Mouse (Mus musculus) intestine, embryonic 15.5 days (tissue): ENCODE results near the gene Dgkh. TPM values are rescaled to one million over a fixed set of nuclear protein-coding genes. Genes with fewer than 3 reads are reported as not detected.
A peak's percentile ranks its signal among the peaks of the same experiment; 100 is the strongest.

Source experiments
- ATAC-seq: fragments of 200-750 bp; cut with Nextera tagmentation; 2 replicates; pipeline ENCODE4 v1.8.0; 2017; ENCODE audit warnings: moderate TSS enrichment, moderate library complexity
- H3K27ac ChIP-seq: fragments of 300-500 bp; sonication (generic); 2 replicates; pipeline ENCODE4 v1.5.1; 2015; ENCODE audit warnings: mild to moderate bottlenecking, inconsistent platforms
- H3K27me3 ChIP-seq: fragments of 300-500 bp; sonication (generic); replicated peaks from 2 replicates; pipeline ENCODE4 v1.6.1; 2015; ENCODE audit warnings: inconsistent platforms
- H3K36me3 ChIP-seq: fragments of 300-500 bp; sonication (generic); 2 replicates; pipeline ENCODE4 v1.6.1; 2015; ENCODE audit warnings: inconsistent platforms
- H3K4me1 ChIP-seq: fragments of 300-500 bp; sonication (generic); replicated peaks from 2 replicates; pipeline ENCODE4 v1.6.1; 2015; ENCODE audit warnings: inconsistent platforms
- H3K4me2 ChIP-seq: fragments of 300-500 bp; sonication (generic); replicated peaks from 2 replicates; pipeline ENCODE4 v1.6.1; 2015; ENCODE audit warnings: mild to moderate bottlenecking, inconsistent platforms
- H3K4me3 ChIP-seq: fragments of 300-500 bp; sonication (generic); replicated peaks from 2 replicates; pipeline ENCODE4 v1.5.1; 2015; ENCODE audit warnings: inconsistent platforms
- H3K9ac ChIP-seq: fragments of 300-500 bp; sonication (generic); 2 replicates; pipeline ENCODE4 v1.6.1; 2015; ENCODE audit warnings: inconsistent platforms
- H3K9me3 ChIP-seq: fragments of 300-500 bp; sonication (generic); 2 replicates; pipeline ENCODE4 v1.6.1; 2016; ENCODE audit warnings: inconsistent platforms
- WGBS: fragments of 180-500 bp; shearing (Covaris S2); methylation state at CpG from one replicate; pipeline ENCODE4 v1.1.7; 2015; 5-methylcytosine and 5-hydroxymethylcytosine counted together
- polyA plus RNA-seq: library from polyadenylated mRNA; unstranded; fragments of >200 nt; fragmentation: Nextera tagmentation; extraction: Ambion mirVana; gene quantifications from 2 replicates; pipeline ENCODE4 v1.2.1, GENCODE M21; 2015

Dgkh gene
- polyA plus RNA-seq, 1 experiment from 2014 or later = 1.2 TPM

DNA sequence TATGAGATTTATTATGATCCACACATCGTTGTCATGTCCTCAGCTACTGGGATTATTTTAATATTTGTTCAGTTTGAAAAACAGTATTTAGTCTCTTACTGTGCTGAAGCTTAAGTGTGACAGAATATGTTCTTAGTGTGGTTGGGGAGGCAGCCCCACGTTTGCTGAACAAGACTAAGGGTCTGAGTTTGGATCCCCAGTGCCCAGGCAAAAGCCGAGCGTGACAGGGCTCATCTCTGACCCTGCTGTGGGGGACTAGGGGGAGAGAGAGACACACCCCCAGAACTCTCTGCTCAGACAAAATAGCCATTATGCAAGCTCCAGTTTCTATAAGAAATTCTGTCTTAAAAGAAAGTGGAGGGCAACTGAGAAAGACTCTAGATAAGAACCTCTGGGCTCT is 42.2 kb downstream of the Dgkh start:
- H3K36me3 ChIP-seq = no peaks in the 10 kb centered on the region
- H3K27me3 ChIP-seq = no peaks in the 10 kb centered on the region
- ATAC-seq = no peak
- H3K4me1 ChIP-seq = no peaks in the 10 kb centered on the region
- H3K9ac ChIP-seq = no peak overlapping the region
- H3K4me3 ChIP-seq = no peak overlapping the region
- H3K4me2 ChIP-seq = no peak overlapping the region
- H3K27ac ChIP-seq = no peak overlapping the region
- H3K9me3 ChIP-seq = no peaks in the 10 kb centered on the region
- 75% methylated on average over 4 of the region's 4 CpGs for WGBS

DNA sequence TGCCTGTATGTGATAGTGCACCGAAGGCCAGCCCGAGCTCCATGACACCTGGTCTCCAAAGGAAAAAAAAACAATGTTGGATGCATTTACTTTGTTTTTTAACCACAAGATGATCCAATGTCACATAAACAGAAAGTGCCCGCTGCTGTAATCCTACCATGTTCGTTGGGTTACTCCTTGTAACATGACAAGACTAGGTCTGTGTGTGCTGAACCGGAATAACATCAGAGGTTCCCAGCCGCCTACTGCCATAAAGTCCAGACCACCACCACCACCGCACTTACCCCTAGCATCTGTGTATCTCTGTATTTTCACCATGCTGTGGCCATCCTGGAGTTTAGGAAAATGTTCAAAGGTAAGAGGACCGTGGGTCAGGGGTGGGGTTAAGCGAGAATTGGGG is 42.6 kb downstream of the Dgkh start:
- Histone ChIP-seq H3K9ac (no peak overlapping the region), H3K36me3 (no peaks in the 10 kb centered on the region), H3K27me3 (no peaks in the 10 kb centered on the region), H3K4me3 (no peak overlapping the region), H3K4me1 (no peaks in the 10 kb centered on the region), H3K27ac (no peak overlapping the region), H3K4me2 (no peak overlapping the region), H3K9me3 (no peaks in the 10 kb centered on the region)
- 88% methylated on average over 9 of the region's 9 CpGs for WGBS
- no peak for ATAC-seq

DNA sequence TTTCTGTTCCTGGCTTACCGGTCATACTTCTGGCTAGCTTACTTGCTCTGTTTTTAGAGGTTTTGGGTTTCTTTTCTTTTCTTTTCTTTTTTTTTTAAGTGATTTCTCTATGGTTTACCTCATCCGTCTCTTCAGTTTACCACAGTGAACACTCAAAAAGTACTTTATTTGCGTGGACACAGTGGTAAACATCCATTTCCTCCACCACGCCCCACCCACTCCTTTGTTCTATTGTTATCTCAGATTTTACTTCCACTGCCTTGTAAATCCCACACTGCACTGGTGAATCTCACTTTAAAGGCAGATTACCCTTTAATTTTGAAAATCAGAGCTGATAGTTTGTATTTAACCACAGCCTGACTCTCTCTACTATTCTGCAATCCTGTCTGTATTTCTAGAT is 44.9 kb downstream of the Dgkh start:
- no peak overlapping the region for H3K9ac ChIP-seq
- no peaks in the 10 kb centered on the region for H3K27me3 ChIP-seq
- H3K27ac ChIP-seq = no peak overlapping the region
- 0 out of 2 replicates have a peak, but pooled peaks cover 5% of the 10 kb centered on the region for H3K4me1 ChIP-seq
- 68% methylated on average over 4 of the region's 4 CpGs for WGBS
- H3K36me3 ChIP-seq = no peaks in the 10 kb centered on the region
- no peak overlapping the region for H3K4me2 ChIP-seq
- no peaks in the 10 kb centered on the region for H3K9me3 ChIP-seq
- ATAC-seq = no peak
- H3K4me3 ChIP-seq = no peak overlapping the region

DNA sequence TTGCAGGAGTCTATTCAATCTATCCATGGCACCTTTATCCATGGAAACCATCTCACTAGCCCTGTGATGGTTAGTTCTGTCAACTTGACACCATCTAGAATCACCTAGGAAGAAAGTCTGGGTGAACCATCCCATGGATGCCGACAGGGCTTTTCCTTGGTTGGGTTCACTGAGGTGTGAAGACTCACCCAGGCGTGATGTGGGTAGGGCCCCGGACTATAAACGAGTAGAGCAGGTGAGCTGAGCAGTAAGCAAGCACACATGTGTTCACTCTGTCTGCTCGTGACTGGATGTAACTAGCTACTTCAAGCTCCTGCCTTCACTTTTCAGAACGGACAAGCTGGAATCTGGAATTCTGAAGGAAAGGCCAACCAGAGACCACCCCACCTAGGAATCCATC is 45.9 kb downstream of the Dgkh start:
- Histone ChIP-seq H3K27ac (no peak overlapping the region), H3K4me1 (0 out of 2 replicates have a peak, but pooled peaks cover 5% of the 10 kb centered on the region), H3K4me2 (no peak overlapping the region), H3K4me3 (no peak overlapping the region), H3K36me3 (no peaks in the 10 kb centered on the region), H3K9ac (no peak overlapping the region), H3K27me3 (no peaks in the 10 kb centered on the region), H3K9me3 (no peaks in the 10 kb centered on the region)
- no peak for ATAC-seq
- 89% methylated on average over 6 of the region's 6 CpGs for WGBS

DNA sequence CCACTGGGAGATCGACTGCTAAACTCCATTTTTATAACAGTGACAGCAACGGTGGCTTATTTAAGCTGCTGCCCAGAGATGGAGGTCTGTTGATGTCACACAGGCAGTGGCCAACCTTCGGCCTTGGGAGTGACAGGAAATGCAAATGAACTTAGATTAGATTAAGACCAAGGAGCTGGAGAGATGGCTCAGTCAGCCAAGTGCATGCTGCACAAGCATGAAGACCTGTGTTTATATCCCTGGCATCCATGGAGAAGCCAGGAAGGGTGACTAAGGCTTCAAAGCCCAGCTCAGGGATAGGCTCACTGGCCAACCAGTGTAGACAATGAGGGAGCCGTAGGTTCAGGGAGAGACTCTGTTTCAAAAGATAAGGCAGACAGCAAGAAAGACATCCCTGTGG is 48.4 kb downstream of the Dgkh start:
- WGBS = 52% methylated on average over 4 of the region's 4 CpGs
- Histone ChIP-seq H3K4me2 (no peak overlapping the region), H3K9ac (no peak overlapping the region), H3K9me3 (no peaks in the 10 kb centered on the region), H3K36me3 (no peaks in the 10 kb centered on the region), H3K4me3 (no peak overlapping the region), H3K27ac (no peak overlapping the region), H3K4me1 (0 out of 2 replicates have a peak, but pooled peaks cover 5% of the 10 kb centered on the region), H3K27me3 (no peaks in the 10 kb centered on the region)
- peak; percentile 71 for ATAC-seq

DNA sequence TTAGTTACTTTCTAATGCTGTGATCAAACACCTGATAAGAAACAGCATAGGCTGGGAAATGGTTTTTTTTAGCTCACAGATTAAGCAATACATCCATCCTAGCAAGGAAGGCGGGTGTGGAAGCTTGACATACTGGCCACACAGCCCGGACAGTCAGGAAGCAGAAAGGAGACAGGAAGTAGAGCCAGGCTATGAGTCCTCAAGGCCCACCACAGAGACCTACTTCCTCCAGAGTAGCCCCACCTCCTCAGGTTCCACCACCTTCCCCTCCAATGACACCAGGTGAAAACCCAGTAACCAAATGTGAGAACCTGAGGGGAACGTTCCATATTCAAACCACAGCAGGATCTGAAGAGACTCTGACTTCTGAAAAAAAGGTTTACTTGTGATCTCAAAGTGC is 53.6 kb downstream of the Dgkh start:
- no peaks in the 10 kb centered on the region for H3K36me3 ChIP-seq
- no peak overlapping the region for H3K9ac ChIP-seq
- H3K27ac ChIP-seq = no peak overlapping the region
- H3K4me3 ChIP-seq = no peak overlapping the region
- no peaks in the 10 kb centered on the region; the same call in 1 of the 2 replicates for H3K4me1 ChIP-seq
- no peaks in the 10 kb centered on the region for H3K9me3 ChIP-seq
- no peaks in the 10 kb centered on the region for H3K27me3 ChIP-seq
- 67% methylated on average over 3 of the region's 3 CpGs for WGBS
- H3K4me2 ChIP-seq = no peak overlapping the region
- ATAC-seq = no peak

DNA sequence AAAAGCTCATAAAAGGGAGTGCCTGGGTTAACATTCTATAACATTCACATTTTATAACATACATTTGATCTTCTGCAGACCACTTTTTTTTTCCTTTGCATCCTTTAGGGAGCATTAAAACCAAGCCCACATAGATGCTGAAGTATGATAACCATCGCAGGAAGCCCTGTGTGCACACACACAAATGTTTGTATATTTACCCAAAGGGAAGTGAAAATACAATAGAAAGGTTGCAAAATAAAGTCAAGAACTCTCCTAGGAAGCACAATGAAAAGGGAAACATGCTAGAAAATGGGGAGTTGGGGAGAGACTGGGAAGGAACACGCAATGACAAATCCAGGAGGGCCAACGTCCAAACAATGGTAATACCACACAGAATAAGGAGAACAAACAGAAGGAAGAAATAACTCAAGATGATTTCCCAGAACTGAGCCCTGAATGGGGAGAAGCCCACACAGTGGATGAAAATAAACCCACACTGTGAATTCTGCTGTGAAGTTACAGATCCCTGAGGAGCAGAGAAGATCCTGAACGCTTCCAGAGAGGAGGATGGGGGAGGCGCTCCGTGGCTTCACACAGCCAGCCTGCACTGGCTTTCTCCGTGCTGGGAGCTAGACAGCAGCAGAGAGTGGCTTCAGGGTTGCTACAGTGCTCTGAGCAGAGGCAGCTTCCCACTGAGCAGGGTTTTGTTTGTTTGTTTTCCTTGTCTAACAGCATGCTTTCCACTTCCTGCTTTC is 54.6 kb downstream of the Dgkh start:
- Histone ChIP-seq H3K27ac (no peak overlapping the region), H3K4me1 (no peaks in the 10 kb centered on the region; the same call in 1 of the 2 replicates), H3K27me3 (no peaks in the 10 kb centered on the region), H3K36me3 (no peaks in the 10 kb centered on the region), H3K9ac (no peak overlapping the region), H3K4me2 (no peak overlapping the region; the same call in 1 of the 2 replicates), H3K4me3 (no peak overlapping the region), H3K9me3 (no peaks in the 10 kb centered on the region)
- WGBS = 28% methylated on average over 7 of the region's 7 CpGs
- ATAC-seq = peak; percentile 45; the same call in 1 of the 2 replicates

DNA sequence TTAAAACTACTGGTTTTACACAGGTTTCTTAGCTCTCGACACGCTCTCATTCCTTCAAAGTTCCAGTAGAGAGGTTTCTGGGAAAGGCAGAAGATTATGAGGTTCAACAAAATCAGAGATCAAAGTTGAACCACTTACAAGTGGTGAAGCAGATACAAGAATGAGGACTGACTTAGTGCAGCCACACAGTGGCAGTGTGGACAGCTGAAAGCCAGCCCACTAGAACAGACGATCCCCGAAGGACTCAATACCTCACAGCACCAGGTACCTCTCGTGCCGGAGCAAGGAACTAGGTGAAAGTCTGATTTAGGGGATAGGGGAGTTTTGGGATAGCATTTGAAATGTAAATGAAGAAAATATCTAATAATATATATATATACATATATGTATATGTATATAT is 56.1 kb downstream of the Dgkh start:
- H3K9me3 ChIP-seq = no peaks in the 10 kb centered on the region
- no peak overlapping the region for H3K9ac ChIP-seq
- H3K4me1 ChIP-seq = no peaks in the 10 kb centered on the region; the same call in 1 of the 2 replicates
- H3K36me3 ChIP-seq = no peaks in the 10 kb centered on the region
- 65% methylated on average over 6 of the region's 6 CpGs for WGBS
- H3K4me3 ChIP-seq = no peak overlapping the region
- H3K4me2 ChIP-seq = no peak overlapping the region
- no peak overlapping the region for H3K27ac ChIP-seq
- H3K27me3 ChIP-seq = no peaks in the 10 kb centered on the region
- no peak for ATAC-seq

DNA sequence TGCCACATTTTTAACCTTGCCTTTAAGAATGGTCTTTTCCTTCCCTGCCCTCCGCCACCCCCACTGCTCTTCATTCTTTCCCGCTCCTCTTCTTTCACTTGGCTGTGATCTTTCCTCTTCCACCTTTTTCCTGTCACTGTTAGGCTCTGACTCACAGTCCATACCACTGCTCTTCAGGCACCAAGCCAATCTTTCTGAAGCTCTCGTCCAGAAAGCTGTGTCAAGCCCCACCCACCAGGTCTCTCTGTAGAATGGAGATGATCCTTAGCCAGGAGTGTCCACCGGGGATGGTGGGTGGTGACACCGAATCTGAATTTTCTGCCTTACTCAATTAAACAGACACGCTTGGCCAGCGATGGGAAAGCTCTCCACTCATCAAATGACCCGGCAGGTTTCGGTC is 58.0 kb downstream of the Dgkh start:
- 79% methylated on average over 9 of the region's 9 CpGs for WGBS
- no peak overlapping the region for H3K27ac ChIP-seq
- no peak overlapping the region for H3K9ac ChIP-seq
- no peak overlapping the region for H3K4me3 ChIP-seq
- H3K9me3 ChIP-seq = no peaks in the 10 kb centered on the region
- no peaks in the 10 kb centered on the region; the same call in 1 of the 2 replicates for H3K4me1 ChIP-seq
- no peak overlapping the region for H3K4me2 ChIP-seq
- H3K36me3 ChIP-seq = no peaks in the 10 kb centered on the region
- no peaks in the 10 kb centered on the region for H3K27me3 ChIP-seq
- ATAC-seq = no peak

DNA sequence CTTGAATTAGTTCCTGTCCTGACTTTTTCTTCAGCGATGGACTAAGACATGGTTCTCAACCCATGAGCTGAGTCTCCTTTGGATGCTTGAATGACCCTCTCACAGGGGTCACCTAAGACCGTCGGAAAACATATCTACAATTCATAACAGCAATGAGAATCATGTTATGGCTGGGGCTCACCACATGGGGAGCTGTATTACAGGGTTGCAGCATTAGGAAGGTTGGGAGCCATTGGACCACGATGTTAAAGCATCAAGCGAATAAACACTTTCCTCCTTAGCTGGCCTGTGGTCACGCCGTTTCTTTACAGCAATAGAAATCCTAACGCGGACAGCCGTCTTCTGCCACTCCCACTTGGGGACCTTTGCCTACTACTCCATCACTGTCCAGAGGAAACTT is 62.6 kb downstream of the Dgkh start:
- WGBS = 71% methylated on average over 10 of the region's 10 CpGs
- ATAC-seq = no peak
- no peaks in the 10 kb centered on the region for H3K36me3 ChIP-seq

DNA sequence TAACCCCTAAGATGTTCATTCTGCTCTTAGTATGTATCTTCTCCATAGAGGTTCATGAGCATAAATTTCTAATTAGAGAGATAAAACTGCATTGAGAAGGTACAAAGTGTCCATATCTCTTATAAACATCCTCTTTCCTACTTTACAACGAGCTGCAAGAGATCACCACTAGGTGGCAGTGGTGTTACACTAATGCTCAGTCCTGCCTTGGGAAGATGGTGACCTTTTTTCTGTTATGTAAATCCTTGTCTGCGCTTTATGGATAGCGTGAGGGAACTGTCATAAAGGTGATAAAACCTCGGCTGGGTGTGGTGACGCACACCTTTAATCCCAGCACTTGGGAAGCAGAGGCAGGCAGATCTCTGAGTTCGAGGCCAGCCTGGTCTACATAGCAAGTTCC is 64.3 kb downstream of the Dgkh start:
- no peak overlapping the region for H3K4me2 ChIP-seq
- no peak overlapping the region for H3K27ac ChIP-seq
- H3K9ac ChIP-seq = no peak overlapping the region
- no peaks in the 10 kb centered on the region for H3K4me1 ChIP-seq
- WGBS = 22% methylated on average over 6 of the region's 6 CpGs
- H3K36me3 ChIP-seq = no peaks in the 10 kb centered on the region
- no peaks in the 10 kb centered on the region for H3K9me3 ChIP-seq
- peak; percentile 65 for ATAC-seq
- H3K27me3 ChIP-seq = no peaks in the 10 kb centered on the region
- no peak overlapping the region for H3K4me3 ChIP-seq

More for the DNA sequence above, 62.6 kb downstream of the Dgkh start:
- H3K9me3 ChIP-seq = no peaks in the 10 kb centered on the region
- H3K4me2 ChIP-seq = no peak overlapping the region
- no peaks in the 10 kb centered on the region for H3K4me1 ChIP-seq
- H3K27me3 ChIP-seq = no peaks in the 10 kb centered on the region
- no peak overlapping the region for H3K9ac ChIP-seq
- no peak overlapping the region for H3K27ac ChIP-seq
- no peak overlapping the region for H3K4me3 ChIP-seq

DNA sequence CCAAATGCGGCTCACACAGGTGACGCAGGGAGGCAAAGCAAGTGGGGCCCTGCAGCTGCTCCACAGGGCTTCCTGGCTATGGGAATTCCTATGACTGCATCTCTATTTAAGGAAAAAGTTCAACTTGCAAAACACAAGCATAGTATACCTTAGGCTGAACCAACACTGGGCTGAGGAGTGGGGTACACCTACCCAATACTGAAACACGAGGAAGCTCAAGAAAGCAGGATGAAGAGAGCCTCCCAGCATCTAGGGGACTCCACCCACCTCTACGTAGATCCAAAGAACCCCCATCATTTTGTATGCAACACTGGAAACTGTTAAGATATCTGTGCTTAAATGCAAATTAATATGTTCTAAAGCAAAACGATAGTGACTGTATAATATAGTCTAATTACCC is 64.8 kb downstream of the Dgkh start:
- ATAC-seq = no peak
- Histone ChIP-seq H3K4me2 (no peak overlapping the region), H3K27me3 (no peaks in the 10 kb centered on the region), H3K9me3 (no peaks in the 10 kb centered on the region), H3K27ac (no peak overlapping the region), H3K9ac (no peak overlapping the region), H3K4me3 (no peak overlapping the region), H3K4me1 (no peaks in the 10 kb centered on the region), H3K36me3 (no peaks in the 10 kb centered on the region)
- WGBS = 67% methylated on average over 5 of the region's 5 CpGs

DNA sequence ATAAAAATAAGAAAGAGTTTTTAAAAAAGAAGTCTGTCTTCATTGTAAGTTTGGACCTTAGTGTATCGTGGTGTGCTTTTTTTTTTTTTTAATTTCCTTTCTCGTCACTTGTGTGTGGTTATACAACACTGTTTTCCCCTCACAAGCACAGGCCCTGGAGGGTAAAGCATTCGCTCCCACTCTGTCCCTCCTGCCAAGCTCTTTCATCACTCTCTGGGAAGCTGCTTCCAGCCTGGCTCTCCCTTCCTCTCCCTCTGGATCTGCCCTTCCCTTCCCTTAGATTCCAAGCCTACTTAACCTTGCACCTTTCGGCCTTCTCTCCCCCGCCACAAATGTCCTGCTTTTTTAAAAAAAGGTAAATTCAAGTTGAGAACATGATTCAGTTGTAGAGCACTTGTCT is 69.9 kb downstream of the Dgkh start:
- Histone ChIP-seq H3K4me2 (no peak overlapping the region), H3K36me3 (no peaks in the 10 kb centered on the region), H3K27me3 (no peaks in the 10 kb centered on the region), H3K27ac (no peak overlapping the region), H3K4me1 (no peaks in the 10 kb centered on the region), H3K9me3 (no peaks in the 10 kb centered on the region), H3K4me3 (no peak overlapping the region), H3K9ac (no peak overlapping the region)
- no peak for ATAC-seq
- 82% methylated on average over 5 of the region's 5 CpGs for WGBS
